Mouse (Mus musculus) R1 (cell line): ENCODE measurements around the gene Ptger2.
"Not testable (repeated sequence)": the region's sequence is repeated elsewhere in the genome, so short reads cannot be mapped to it uniquely, and the experiment has no call there.

Experiments used
- DNase-seq: peaks from one replicate; pipeline ENCODE4 v3.0.0-alpha.2; 2018; ENCODE audit warnings: low read depth, low spot score

The Ptger2 gene

DNA sequence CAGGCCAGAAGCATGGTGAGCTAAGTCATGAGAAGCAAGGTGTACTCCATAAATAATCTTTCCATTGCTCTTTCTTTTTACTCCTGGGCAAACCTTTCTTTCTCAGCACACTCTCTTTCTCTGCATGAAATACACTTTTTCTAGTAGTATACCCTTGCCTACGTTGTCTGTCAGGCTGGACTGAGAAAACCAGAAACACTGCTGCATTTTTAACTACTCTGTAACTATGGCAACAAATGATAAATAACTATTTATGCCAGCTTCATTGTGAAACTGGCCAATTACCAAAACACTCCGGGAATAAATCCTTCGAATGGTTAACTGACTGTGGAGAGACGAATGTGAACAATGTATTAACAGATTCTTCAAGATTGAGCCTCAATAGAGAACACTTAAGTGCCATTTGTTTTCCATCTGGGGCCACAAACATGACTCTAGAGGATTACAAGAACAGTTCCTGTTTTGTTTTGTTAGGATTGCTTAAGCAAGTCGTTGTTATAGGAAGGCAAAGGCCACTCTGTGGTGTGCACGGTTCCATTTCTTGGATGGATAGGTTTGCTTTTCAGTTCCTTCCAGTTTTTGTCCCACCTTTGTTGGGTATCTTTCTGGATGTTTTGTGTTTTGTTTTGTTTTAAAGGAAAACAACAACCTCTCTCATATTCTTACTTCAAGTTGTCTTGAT is at the start of gene Ptger2:
Gene Ptger2, plus strand, starts transcription at position 522 of the 682 bp plus-strand sequence.
- not testable (repeated sequence) for DNase-seq

DNA sequence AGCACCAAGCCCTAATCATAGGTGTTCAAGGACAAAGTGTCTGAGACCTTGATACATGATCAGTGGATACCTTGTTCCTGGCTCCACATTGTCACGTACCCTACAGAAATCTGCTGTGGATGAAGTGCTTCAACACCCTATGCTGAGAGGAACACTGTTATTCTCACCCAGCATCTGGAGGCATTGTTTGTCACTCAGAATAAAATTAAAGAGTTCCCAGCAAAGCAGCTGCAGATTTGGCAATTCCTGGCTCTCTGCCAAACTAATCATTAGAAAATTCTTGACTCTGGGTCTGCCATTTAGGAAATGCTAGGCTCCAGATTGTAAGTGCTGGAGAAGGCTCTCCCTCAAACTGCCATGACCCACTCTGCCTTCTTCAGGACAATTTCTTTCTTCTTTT is 27.2 kb upstream of the Ptger2 start:
- DNase-seq, result no peak

DNA sequence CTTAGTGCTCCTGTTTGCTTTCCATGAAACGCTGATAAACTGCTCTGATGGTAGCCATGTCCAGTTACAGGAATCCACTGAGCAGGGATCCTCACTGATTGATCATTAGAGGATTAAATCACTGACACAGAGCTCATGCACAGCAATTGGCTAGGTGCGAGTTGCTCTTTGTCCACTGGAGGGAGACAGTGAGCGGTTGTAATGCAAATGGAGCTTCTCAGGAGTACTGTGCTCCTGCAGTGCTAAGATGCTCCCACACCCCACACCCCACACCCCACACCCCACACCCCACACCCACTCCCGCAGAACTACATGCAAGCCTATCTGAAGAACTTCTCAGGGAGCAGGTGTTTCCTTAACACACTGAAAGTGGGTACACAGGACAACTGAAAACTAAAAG is 10.7 kb upstream of the Ptger2 start:
- DNase-seq, result peak; percentile 58

GRCm38 (mm10) chr14:44979887-44980286 is 8.1 kb upstream of the Ptger2 start:
- DNase-seq, result peak; percentile 55

GRCm38 (mm10) chr14:44981490-44981889 is 6.5 kb upstream of the Ptger2 start:
- peak; percentile 60 for DNase-seq

DNA sequence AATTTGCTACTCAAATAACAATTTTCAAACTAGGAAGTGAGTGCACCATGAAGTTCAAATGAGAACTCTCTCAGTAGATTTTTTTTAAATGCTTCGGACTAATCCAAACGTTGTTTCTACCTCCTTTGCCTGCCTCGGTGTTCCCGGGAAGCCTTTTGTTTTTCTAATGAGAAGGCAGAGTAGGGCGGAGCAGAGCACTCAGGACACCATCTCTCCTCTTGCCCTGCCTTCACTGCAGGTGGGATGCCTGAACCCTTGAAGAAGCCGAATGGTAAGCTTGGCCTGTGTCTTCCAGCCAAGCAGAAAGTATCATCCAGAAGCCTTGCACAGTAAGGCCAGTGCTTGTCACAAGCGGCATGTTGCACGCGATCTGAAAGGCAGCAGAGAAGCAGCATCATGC is 3.9 kb upstream of the Ptger2 start:
- DNase-seq, result peak; percentile 88

GRCm38 (mm10) chr14:44986248-44986647 is 1.7 kb upstream of the Ptger2 start:
- DNase-seq, result no peak

DNA sequence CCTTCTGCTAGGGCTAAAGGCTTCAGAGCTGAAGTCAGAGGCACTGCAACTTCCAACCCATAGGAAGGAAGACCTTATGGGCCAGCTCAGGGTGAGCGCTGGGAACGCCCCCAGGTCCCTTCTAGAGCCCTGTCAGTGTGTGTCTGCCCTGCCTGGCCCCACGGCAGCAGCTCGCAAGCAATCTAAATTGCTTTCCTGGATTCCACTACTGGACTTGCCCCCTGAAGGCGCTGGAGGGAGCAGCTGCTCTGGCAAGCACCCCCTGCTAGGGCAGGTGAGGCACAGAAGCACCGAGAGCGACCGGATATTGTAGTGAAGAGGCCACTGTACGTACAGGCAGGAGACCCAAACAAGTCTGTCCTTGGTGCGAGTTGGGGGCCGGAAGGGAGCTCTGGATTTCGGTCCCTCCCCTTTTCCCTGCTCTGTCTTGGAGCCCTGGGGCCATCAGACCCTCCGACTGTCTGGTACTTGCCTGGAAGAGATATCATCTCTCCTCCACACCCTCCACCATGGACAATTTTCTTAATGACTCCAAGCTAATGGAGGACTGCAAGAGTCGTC is 541 bp downstream of the Ptger2 start:
- DNase-seq, result peak; percentile 59

DNA sequence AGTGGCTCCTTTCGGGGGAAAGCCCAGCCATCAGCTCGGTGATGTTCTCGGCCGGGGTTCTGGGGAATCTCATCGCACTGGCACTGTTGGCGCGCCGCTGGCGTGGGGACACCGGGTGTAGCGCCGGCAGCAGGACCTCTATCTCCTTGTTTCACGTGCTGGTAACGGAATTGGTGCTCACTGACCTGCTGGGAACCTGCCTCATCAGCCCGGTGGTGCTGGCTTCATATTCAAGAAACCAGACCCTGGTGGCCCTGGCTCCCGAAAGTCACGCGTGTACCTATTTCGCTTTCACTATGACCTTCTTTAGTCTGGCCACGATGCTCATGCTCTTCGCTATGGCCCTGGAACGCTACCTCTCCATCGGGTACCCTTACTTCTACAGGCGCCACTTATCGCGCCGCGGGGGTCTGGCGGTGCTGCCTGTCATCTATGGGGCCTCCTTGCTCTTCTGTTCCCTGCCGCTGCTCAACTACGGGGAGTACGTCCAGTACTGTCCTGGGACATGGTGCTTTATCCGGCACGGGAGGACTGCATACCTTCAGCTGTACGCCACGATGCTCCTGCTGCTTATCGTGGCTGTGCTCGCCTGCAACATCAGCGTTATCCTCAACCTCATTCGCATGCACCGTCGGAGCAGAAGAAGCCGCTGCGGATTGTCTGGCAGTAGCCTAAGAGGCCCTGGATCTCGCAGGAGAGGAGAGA is 1.2 kb downstream of the Ptger2 start:
- DNase-seq, result peak; percentile 42

DNA sequence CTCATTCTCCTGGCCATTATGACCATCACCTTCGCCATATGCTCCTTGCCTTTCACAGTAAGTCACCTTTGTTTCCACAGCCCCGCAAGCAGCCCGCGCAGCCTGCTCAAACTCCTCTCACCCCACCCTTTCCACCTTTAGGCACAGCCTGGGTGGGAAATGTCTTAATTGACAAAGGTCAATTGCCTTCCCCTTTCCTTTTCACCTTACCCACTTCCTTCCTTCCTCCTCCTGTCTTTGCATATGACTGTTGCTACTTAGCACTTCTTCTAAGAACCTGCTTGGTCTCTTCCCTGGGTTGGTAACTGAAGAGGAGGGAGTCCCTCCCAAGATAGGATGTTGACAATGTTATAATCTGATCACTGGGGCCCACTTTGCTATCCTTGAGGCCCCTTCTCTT is 1.8 kb downstream of the Ptger2 start:
- peak; percentile 62 for DNase-seq

GRCm38 (mm10) chr14:44994337-44994736 is 6.3 kb downstream of the Ptger2 start:
- DNase-seq, result peak; percentile 85

GRCm38 (mm10) chr14:45000086-45000769 is 12.2 kb downstream of the Ptger2 start:
- no peak for DNase-seq

- no peak for DNase-seq
Measured at GRCm38 (mm10) chr14:45005698-45006283, 17.8 kb downstream of the Ptger2 start.

GRCm38 (mm10) chr14:45009242-45009641 is 21.2 kb downstream of the Ptger2 start:
- no peak for DNase-seq

DNA sequence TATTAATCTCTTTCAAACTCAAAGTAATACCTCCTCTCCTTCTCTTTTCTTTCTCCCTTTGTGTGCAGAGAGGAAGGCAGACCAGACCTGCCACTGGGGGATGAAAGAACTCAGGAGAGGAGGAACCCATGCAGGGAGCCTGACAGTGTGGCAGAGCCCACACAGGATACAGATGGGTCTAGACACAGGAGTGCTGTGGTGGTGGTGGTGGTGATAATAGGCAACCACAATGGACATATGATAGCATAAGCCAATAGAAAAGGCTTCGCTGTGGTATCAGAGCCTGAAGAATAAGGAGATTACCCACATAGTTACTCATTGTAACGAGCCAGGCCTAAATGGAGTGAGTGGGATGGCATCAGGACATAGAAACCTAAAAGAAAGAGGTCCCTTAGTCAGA is 23.3 kb downstream of the Ptger2 start:
- no peak for DNase-seq

DNA sequence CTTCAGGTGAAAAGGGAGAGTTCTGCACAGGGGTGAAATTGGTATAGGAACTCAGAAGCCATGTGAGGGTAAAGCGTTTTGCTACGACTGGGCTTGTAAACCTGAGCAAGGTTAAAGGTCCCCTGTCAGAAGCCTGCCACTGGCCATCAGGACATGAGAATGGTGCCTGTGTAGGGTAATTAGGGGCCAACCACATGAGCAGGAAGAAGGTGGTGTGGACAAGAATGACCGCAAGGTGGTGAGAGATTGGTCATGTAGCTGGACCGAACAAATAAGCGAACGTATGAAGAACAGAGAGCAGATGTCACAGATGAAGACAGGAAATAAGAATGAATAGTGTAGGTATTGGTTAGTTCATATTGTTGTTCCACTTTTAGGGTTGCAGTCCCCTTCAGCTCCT is 23.7 kb downstream of the Ptger2 start:
- no peak for DNase-seq

DNA sequence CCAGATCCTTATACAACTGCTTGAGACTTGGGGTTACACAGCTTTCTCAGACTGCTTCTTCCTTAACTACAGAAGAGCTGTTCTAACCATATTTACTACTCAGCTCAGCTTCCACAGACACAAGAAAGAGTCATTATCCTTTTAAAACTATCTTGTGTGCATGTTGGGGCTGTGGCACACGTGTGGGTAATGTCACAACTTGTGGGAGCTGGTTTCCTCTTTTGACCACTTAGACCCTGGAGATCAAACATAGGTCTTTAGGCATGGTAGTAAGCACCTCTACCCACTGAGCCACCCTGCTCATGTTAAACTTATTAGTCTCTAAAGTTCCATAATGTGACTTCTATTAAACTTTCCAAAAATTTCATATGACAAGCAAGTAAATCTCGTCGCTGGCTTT is 33.6 kb downstream of the Ptger2 start:
- no peak for DNase-seq

- DNase-seq, result no peak
Measured at GRCm38 (mm10) chr14:45034293-45034692, 46.3 kb downstream of the Ptger2 start.

DNA sequence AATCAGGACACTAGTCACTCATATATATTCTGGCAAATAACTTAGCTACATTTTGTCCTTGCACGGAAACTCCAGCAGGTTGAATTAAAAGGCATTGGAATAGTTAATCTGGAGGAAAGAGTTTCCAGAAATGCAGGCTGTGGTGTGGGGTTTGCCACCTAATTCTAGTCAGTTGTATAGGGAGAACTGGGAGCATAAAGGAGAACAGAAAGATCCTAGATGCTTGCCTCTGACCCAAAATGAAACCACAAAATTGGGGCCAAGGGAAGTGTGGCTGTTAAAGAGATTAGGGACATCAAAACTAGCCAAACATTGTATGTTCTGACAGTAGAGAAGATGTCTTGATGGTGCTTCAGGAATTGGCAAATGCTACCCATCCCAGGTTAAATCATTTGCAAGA is 48.6 kb downstream of the Ptger2 start:
- DNase-seq, result no peak

- DNase-seq, result no peak
Measured at GRCm38 (mm10) chr14:45038052-45038451, 50.1 kb downstream of the Ptger2 start.

DNA sequence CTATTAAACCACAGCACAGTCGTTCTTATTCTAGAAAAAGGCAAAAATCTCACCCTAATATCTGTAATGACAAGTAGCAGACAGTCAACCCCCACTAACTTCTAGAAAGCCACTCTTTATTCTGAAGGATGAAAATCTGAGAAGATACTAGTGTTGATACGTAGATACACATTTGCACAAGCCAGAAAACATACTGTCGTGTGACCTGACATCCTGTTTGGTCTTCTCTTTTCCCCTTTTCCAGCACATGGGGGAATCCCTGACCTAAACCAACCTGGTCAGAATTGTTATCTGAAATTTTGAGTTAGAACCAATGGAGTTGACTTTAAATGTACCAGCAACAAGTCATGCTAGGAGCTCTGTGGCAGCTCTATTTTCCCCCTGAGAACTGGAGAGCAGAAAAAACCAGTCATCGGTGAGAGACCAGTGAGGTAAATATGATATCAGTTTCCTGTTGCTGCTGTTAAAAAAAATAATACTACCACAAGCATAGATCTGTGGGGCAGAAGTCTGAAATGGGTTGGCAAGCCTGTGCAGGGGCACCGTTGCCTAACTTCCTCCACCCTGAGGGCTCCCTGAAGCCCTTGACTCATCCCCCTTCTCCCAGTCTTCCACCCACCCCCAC is 53.0 kb downstream of the Ptger2 start:
- no peak for DNase-seq

GRCm38 (mm10) chr14:45048128-45048527 is 60.1 kb downstream of the Ptger2 start:
- no peak for DNase-seq
